Mouse (Mus musculus) left cerebral cortex, postnatal 4 days (tissue): ENCODE data around the gene Gm3285. TPM values are rescaled to one million over a fixed set of nuclear protein-coding genes. Genes with fewer than 3 reads are reported as not detected.

Experiments used
- DNase-seq: peaks from one replicate; pipeline ENCODE4 v3.0.0-alpha.2; 2022
- intact Hi-C: fragments of 180-260 bp; cut with DNase I; formaldehyde crosslinking; loops from one replicate; pipeline ENCODE4 v1.15.1; 2025
- total RNA-seq, 2 experiments: library from RNA; stranded (reverse); gene quantifications; 2 replicates each; pipeline ENCODE4 v1.2.3; 2021

Gene Gm3285
- not detected for total RNA-seq

- intact Hi-C loops: no loop called here
These were observed at the start of gene Gm3285 for GRCm38 (mm10) chr10:77861675-77862074. Gene Gm3285 (plus strand): TSS chr10:77861975.

GRCm38 (mm10) chr10:77814382-77814781 is 47.4 kb upstream of the Gm3285 start, which contains the start of gene Gm2696:
Gene Gm2696 (plus strand): TSS chr10:77814682.
- intact Hi-C loops: no loop called here
- DNase-seq: no peak

More at GRCm38 (mm10) chr10:77861675-77862074, at the start of gene Gm3285:
- DNase-seq: no peak

GRCm38 (mm10) chr10:77815514-77815913 is 46.3 kb upstream of the Gm3285 start:
- peak; percentile 17 for DNase-seq
- intact Hi-C loops: no loop called here

GRCm38 (mm10) chr10:77818523-77818922 is 43.3 kb upstream of the Gm3285 start:
- DNase-seq: no peak
- intact Hi-C loops: no loop called here

DNA sequence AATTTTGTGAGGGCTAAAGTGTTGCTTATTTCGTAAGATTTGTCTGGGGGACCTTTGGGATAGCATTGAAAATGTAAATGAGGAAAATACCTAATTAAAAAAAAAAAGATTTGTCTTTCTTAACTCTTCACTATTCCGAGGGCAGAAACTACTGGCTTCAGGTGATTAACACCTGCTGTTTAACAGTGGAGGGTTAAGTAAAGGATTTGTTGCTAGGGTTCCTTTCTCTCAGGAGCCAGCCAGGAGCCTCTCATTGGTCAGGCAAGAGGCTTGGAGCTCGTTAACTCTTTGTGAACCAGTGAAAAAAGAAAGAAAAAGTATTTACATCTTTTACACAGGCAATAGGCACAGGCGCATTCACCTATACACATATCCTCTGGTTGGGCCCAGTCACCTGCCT is 42.6 kb upstream of the Gm3285 start:
- intact Hi-C loops: no loop called here
- no peak for DNase-seq

- no peak for DNase-seq
- intact Hi-C loops: no loop called here
These were observed 34.8 kb upstream of the Gm3285 start, which contains the start of gene Krtap10-4 for GRCm38 (mm10) chr10:77826951-77827350. Gene Krtap10-4 (minus strand): TSS chr10:77827095.

GRCm38 (mm10) chr10:77835647-77836046 is 26.1 kb upstream of the Gm3285 start, which contains the start of gene Krtap10-10:
Gene Krtap10-10 (plus strand): TSS chr10:77835947.
- intact Hi-C loops: no loop called here
- DNase-seq: no peak

GRCm38 (mm10) chr10:77839006-77839405 is 22.8 kb upstream of the Gm3285 start:
- intact Hi-C loops: no loop called here

GRCm38 (mm10) chr10:77846503-77846902 is 15.3 kb upstream of the Gm3285 start, which contains the start of gene Gm36176:
Gene Gm36176 (plus strand): TSS chr10:77846803.
- intact Hi-C loops: no loop called here
- DNase-seq: no peak

More at GRCm38 (mm10) chr10:77839006-77839405, 22.8 kb upstream of the Gm3285 start:
- DNase-seq: no peak

GRCm38 (mm10) chr10:77846961-77847360 is 14.8 kb upstream of the Gm3285 start:
- intact Hi-C loops: no loop called here

GRCm38 (mm10) chr10:77847538-77847937 is 14.2 kb upstream of the Gm3285 start:
- intact Hi-C loops: no loop called here
- no peak for DNase-seq

More at GRCm38 (mm10) chr10:77846961-77847360, 14.8 kb upstream of the Gm3285 start:
- DNase-seq: peak; percentile 47

DNA sequence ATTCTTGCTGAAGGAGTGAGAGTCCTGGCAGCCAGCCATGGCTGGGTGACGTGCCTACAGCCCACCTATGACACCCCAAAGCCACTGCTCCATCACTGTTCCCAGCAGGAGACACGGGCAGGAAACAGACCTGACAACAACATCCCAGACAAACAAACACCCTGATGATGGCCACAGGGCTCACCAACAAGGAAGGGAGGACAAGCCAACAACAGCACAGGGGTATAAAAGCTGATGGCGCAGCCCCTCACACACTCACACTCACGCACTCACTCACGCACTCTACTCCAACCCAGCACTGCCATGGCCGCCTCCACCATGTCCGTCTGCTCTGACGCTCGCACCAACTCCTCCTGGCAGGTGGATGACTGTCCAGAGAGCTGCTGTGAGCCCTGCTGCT is 9.2 kb upstream of the Gm3285 start, which contains the start of gene Gm10318:
Gene Gm10318, plus strand, starts transcription at position 301 of the 400 bp plus-strand sequence.
- intact Hi-C loops: no loop called here
- no peak for DNase-seq

DNA sequence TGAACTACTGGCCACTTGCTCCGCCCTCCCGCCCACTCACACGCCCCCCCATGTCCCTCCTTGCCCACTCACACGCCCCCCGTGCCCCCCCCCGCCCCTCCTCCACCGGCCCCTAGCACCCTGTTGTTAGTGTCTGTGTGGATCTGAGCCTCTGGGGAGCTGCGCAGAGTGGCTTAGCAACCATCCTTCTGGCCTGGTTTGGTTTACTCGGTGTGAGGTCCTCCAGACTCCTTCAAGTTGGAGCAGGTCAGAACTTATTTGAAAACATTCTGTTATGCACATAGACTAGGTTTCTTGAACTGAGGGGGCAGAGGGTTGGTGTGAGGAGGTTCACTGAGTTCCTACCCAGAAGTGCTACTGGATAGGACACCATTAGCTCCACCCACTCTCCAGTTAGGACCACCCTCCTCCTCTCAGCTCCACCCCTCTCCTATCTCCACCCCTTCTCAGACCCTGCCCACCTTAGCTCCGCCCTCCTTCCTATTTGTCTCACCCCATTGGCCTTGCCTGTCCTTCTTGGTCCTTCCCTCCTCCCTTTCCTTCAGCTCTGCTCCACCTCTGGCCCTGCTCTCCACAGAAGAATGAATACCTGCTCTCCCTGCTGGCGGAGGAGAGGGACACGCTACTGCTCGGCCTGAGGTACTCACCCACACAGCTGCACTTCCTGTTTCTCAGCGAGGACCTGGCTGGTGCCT is 2.4 kb downstream of the Gm3285 start:
- no peak for DNase-seq
- intact Hi-C loops: no loop called here

DNA sequence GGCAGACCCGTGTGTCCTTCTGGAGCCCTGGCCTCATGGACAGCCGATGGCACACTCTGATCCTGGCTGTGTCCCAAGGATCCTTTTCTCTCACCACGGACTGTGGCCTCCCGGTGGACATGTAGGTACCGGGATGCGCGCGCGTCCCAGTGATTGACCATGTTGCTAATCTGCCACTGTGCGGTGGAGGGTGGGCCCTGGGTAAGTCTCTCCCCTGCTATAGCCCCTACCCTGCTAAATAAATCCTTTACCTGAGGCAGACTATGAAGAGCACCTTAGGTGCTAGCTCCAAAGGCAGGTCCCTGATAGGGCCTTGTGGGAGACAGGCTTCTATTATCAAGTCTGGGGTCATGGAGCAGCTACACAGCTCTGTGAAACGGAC is 3.0 kb downstream of the Gm3285 start:
- no peak for DNase-seq
- intact Hi-C loops: no loop called here

GRCm38 (mm10) chr10:77867546-77867945 is 5.8 kb downstream of the Gm3285 start:
- intact Hi-C loops: no loop called here
- no peak for DNase-seq

DNA sequence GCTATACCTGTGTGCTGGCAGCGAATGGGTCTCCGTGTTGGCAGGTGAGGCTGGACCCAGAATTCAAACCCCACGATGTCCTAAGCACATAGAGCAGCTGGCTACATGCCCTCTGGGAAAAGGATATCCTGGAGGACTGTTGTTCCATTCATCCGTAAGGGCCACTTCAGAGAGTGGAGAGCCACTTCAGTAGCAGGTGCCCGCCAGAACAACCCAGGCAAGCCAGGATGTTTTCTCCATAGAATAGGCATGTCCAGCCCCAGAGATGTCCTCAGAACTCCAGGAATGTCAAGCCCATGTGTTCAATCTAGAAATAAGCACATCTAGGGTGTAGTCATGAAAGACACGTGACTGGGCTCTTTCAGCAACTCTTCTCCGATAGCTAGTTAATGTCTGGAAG is 7.9 kb downstream of the Gm3285 start:
- no peak for DNase-seq
- intact Hi-C loops: no loop called here

DNA sequence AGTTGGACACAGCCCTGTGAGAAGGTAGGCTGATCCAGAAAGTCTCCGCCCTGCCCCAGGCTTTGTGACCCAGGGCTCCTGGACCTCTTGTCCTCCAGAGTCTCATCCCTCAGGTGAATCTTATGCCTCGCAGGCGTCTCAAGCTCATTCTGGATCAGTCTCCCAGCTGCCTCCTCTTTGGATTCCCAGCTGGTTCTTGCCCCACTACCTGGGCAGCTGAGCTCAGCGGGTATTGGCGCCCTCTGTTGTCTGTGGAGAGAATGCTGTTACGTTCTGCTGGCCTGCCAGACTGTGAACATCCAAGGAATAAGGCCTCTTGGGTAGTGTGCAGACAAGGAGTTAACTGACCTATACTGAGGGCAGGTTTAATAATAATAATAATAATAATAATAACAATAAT is 17.2 kb downstream of the Gm3285 start:
- DNase-seq: no peak
- intact Hi-C loops: no loop called here

DNA sequence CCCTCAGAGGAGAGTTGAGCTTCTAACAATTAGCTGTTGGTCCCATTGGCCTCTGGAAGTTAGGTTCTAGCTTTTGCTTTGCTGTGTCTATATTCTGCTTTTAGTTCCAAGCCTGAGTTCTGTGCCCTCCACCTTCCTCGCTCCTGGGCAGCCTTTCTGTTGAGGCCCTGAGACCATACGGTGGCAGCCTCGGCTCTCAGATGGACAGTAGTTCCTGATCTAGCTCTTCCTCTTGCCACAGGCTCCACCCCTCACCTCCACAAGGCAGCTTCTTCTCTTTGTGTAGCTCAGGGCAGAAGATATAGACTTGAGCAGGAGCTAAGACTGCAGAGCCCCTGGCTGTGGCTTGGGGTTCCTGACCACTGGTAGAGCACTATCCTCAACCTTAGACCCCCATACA is 18.5 kb downstream of the Gm3285 start:
- intact Hi-C loops: loop anchor here (10.0 kb wide), 1 partner anchor 336 kb away; no protein-coding TSS in a partner anchor
- DNase-seq: no peak

- intact Hi-C loops: loop anchor here (10.0 kb wide), 1 partner anchor 338 kb away; no protein-coding TSS in a partner anchor
These were observed 20.8 kb downstream of the Gm3285 start for GRCm38 (mm10) chr10:77882553-77882952.

GRCm38 (mm10) chr10:77886007-77886747 is 24.4 kb downstream of the Gm3285 start:
- intact Hi-C loops: loop anchor here (10.0 kb wide), 1 partner anchor 341 kb away; no protein-coding TSS in a partner anchor
- no peak for DNase-seq

More at GRCm38 (mm10) chr10:77882553-77882952, 20.8 kb downstream of the Gm3285 start:
- no peak for DNase-seq

DNA sequence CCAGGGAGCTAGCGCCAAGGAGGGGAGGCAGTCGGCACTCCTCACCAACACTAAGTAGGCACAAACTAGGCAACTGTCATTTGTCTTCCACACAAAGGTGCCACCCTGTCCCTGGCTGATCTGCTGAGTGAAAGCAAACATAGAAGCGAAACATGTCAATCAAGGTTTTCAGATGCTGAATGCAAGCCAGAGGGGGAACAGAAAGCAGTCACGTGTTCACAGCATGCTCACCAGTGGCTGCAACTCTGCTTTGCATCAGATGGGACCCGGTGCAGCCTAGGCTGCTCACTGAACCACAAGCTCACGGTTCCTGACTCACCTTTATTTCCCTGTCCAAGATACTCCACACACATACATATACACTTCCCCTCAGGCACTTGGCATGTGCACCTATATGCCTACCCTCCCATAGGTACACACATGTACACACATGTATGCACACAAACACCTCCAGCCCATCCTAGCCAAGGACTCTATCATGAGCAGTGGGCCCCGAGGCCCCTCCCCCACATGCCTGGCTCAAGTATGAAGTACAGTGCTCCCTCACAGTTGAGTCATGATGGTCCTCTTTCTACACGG is 29.3 kb downstream of the Gm3285 start:
- no peak for DNase-seq
- intact Hi-C loops: no loop called here
